ENCODE assay signal across 23 mouse cellular contexts in the genomic region with DNA sequence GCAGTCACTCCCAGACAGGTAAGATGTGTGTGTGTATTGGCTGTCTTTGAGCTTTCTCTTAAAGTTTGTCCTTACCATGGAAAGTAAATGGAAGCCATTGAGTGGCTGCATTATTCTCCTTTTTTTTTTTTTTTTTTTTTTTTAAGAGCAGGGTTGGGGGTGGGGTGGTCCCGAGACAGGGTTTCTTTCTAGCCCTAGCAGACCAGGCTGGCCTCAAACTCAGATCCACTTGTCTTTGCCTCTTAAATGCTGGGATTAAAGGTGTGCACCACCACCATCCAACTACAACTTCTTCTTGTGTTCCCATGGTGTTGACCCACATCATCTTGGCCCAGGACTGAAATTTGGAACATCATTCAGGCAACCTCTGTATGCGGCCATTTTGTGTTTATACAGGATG. TPM values are rescaled to one million over a fixed set of nuclear protein-coding genes. Genes with fewer than 3 reads are reported as not detected.
"Had no signal": no experiment of that assay in that cellular context is flagged by ENCODE, and none has a peak within 500 bp of the region (broad histone marks: within the 10 kb centered on the region; RNA-seq: fewer than 3 reads in every experiment).

No protein-coding gene starts in this region.

- H3K27ac ChIP-seq: neural tube, embryonic 13.5 days; neural tube, embryonic 15.5 days; stomach, embryonic 15.5 days; stomach, postnatal 0 days had no signal

- H3K9ac ChIP-seq: neural tube, embryonic 13.5 days; neural tube, embryonic 15.5 days; stomach, embryonic 15.5 days had no signal

- H3K27me3 ChIP-seq: neural tube, embryonic 13.5 days; neural tube, embryonic 15.5 days; stomach, embryonic 15.5 days had no signal

- H3K9me3 ChIP-seq: neural tube, embryonic 13.5 days; neural tube, embryonic 15.5 days; stomach, embryonic 15.5 days had no signal

- DNase-seq: retina, postnatal 1 day; right cerebral cortex, adult 18-20 months; right cerebral cortex, postnatal 14 days; right cerebral cortex, postnatal 25 days; right cerebral cortex, postnatal 4 days; spleen, adult 18-20 months; thymus, adult 18-20 months; thymus, adult 2 months; thymus, postnatal 14 days; thymus, postnatal 25 days; thymus, postnatal 36 days; thymus, postnatal 4 days had no signal

- H3K4me3 ChIP-seq: neural tube, embryonic 13.5 days; neural tube, embryonic 15.5 days; stomach, embryonic 15.5 days had no signal

RNA-seq across cellular contexts. Expression of gene Gm10197, which starts 2.0 kb away (rescaled TPM):
- total RNA-seq: neutrophil, adult 5-6 weeks had no signal
- polyA plus RNA-seq: neural tube, embryonic 13.5 days; neural tube, embryonic 15.5 days; small intestine, adult 2 months; spleen, adult 2 months; stomach, embryonic 14.5 days; stomach, embryonic 16.5 days; stomach, postnatal 0 days; testis, adult 2 months; thymus, adult 2 months; urinary bladder, adult 2 months had no signal
